Mouse (Mus musculus) testis, postnatal 14 days (tissue): ENCODE results near the gene Tmem262.

Experiments used
- DNase-seq: peaks from one replicate; pipeline ENCODE4 v3.0.0; 2021; ENCODE audit warnings: low spot score

The Tmem262 gene

DNA sequence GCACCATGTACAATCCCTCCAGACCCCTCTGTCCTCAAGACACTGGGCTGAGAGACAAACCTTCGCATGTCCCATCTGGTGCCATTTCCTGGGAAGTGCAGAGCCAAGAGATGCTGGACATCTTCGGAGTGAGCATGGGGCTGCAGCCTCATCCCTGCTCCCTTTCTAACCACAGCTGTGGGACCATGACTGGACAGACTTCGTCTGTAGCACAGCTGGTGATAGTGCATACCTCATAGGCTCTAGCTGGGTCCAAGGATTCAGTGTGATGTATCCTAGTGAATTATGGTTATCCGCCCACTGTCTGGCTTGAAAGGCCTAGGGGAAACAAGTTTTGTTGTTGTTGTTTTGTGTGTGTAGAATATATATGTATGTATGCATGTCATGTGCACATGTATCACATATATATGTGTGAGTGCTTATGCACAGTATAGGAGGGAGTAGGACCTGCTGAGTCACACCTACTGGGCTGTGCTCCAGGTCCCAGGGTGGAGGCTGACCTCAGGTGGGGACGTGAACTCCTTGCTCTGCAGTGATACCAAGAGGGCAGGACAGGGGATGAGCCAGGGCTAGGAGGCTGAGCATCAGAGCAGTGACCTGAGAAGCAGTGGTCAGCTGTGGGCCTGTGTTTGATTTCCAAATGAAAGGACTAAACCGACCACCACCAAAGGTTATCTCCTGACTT, 22.5 kb downstream of the Tmem262 start:
- no peak for DNase-seq

DNA sequence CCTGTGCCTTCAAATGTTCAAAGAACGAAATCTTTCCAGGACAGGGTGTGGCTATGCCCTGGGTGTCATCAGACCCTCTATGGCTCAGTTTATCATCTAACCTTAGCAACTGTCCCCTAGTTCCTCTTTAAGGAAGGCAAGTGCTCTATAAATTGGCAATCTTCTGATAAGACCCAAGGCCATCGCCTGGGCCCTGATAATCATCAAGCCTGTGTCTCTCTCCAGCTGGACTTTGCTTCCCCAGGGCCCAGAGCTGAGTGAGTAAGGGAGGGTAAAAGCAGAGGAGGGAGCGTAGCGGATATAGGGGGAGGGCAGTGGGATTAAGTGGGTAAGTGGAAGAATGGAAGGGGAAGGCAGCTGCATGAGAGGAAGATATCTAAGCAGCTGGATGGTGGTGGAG, 24.6 kb downstream of the Tmem262 start:
- no peak for DNase-seq

DNA sequence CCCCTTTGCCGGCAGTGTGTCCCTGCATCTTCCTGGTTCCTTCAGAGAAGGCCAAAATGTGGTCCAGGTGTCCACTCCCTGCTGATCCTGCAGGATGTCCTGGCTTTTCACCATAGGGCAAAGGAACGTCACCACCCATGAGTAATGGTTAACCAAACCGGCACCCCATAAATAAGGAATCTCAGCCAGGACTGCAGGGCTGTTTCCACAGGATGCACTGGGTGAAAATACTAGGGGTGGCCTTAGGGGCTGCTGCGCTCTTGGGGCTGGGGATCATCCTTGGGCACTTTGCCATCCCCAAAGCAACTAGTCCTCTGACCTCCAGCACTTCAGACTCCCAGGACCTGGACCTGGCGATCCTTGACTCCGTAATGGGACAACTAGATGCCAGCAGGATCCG, 25.8 kb downstream of the Tmem262 start, which contains the start of gene Naaladl1:
Naaladl1 (plus strand) TSS at position 197 of the 400 bp plus-strand sequence.
- no peak for DNase-seq

DNA sequence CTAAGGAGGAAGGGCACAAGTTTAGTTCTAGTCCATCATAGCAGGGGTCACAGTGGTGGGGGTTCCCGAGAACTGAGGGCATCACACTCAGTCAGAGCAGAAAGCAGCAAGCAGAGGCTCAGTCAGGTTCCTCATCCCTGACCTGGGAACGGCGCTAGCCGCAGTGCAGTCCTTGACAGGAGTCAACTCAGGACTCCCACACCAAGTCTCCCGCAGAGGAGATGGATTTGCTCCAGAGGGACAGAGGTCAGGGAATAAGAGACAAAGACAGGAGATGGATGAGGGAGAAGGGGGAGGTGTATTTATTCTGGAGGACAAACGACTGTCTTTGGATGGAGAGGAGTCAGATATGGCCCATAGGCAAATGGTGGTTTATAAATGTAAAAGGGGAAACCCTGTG, 33.3 kb downstream of the Tmem262 start:
- DNase-seq = no peak

DNA sequence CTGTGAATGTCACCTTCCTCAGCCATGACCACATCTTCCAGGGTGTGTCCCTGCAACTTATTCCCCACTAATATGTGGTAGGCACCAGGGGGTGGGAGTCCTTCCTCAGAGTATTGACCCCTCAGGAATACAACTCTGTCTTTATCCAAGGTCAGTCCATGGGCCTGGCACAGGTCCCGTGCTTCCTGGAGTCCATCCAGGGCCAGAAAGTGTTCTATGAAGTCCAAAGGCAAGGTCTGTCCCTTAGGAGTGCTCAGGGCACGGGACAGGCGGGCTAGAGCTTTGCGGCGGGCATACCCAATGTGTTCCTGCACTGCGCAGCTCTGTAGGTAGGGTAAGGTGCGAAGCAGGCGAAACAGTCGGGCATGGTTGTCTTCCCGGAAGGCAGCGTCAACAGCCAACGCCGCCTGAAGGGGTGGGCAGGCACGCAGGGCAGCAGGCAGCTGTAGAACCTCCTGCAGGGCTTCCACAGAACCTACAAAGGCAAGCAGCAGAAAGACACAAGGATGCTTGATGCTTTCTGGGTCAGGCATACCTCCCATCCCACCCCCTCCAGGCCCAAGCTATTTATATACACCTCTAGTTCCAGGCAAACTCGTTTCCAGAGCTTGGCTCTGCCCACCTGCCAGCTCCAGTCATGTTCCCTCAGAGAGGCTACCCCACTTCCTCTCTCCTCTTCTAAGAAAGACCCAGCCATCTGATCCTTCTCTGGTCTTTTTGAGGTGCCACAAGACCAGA, 36.4 kb downstream of the Tmem262 start:
- DNase-seq = no peak

DNA sequence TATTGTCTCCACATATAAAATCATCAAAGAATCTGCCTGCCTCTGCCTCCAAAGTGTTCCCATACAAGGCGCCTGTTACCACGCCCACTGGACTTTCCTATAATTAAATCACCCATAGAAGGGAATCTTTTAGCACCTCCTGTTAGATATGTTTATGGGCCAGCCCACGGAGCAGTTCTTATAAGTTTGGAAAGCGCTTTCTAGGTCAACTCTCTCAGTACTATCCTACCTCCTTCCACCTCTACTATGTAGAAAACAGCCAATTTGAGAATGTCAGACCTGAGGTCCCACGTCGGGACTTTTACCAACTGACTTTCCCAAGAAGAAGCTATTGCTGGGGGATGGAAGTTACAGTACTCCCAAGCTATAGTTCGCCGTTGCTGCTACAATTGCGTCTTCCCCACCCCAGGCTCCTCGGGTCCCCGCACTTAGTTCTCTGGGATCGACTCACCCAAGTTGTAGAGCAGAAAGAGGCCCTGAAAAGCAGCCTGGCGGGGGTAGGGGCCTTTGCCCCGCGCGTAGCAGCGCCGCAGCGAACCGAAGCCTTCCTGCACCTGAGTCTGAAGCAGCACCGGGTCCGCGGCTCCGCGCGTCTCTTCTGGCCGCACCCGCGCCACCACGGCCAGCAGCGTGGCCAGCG, 37.6 kb downstream of the Tmem262 start:
- no peak for DNase-seq

DNA sequence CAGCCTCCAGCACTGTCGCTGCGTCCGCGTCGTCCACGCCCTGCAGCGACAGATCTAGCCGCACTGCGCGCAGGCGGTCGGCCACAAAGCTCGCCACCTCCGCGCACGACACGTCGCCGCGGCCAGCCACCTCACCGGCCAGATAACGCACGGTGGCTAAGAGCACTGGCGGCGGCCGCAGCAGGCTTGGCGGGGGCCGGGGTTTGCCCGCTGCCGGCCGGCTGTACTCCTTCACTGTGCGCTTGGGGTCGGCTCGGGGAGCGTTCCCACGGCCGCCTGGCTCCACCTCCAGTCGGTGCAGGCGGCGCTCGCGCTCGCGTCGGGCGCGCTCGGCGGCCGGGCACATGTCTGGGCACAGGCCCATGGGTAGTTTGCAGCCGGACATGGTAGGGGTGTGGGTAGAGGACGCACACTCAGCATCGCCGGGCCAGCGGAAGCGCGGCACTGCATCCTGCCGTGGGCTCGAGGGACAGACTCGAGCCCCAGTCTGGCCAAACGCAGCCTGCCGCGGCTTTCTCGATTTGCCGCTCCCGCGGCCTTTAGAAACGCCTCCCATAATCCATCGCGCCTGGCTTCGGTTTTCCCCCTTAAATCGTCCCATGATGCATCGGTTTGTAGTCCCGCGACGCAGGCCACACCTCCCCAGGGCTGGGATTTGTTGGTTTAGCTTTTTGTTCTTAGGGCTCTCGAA, 38.3 kb downstream of the Tmem262 start, which contains the start of gene Sac3d1:
Sac3d1 (minus strand) TSS at position 665 of the 691 bp plus-strand sequence.
- DNase-seq = peak; percentile 89

DNA sequence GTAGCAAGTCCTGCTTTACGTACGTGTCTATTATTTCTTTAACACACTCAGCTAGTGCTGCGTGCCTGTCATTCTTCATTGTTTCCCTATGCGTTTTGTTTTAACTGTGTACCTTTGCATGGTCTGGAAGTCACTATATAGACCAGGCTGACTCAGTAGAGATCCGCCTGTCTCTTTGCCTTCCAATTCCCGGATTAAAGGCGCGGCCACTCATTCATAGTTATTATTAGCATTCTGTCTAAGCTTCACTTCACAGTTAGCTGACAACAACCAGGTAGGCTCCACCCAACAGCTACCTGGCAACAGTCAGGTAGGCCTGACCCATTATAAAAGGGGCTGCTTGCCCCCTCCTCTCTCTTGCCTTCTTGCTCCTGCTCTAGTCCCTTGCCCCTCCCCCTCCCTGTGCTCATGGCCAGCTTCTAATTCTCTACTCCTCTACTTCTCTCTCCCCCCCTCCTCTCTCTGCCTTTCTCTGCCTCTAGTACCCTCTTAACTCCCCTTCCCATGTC, 38.9 kb downstream of the Tmem262 start:
- no peak for DNase-seq

DNA sequence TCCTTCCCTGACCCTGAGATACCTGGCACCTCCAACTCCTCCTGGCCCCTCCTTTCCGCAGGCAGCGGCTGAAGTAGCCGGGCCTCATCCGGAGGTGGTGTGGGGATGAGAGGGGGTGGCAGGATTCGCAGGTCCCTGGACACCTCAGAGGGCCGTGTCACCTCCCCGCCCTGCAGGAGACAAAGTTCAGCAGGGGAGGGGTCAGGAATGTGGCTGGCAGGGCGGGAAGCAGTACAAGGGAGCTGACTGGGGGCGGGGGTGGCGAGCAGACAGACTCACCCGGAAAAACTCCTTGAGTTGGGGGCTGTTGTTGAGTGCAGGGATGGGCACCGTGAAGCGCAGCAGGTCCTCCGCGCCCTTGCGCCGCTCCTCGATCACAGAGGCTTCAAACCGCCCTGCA, 41.9 kb downstream of the Tmem262 start:
- no peak for DNase-seq

DNA sequence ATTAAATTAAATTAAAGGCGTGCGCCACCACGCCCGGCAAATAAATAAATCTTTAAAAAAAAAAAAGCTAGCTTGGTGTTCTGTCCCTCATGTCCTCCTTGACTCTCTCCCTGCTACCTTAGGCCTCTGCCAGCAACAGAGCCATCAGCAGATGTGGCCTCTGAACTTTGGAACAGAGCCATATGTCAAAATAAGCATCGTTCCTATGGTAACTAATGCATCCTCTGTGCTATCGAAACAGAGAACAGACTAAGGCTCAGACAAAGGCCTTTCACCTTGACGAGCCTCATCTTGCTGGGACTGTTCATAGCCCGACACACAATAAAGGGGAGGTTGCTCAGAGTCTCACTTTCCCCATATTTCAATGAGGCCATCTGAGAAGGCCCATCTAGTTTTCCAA, 43.5 kb downstream of the Tmem262 start:
- DNase-seq = no peak

DNA sequence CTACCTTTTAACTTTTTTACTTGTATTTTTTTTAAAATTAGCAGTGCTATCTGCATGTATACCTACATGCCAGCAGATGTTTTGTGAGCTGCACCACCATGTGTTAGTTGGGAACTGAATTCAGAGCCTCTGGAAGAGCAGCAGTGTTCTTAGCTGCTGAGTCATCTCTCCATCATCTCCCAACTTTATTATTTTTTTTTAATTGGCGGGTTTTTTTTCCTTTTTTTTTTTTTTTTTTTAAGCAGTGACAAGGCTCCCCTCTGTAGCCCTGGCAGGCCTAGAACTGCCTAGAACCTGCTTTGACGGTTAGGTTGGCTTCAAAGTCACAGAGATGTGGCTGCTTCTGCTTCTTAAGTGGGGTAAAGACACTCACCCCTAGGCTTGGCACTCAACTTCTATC, 45.1 kb downstream of the Tmem262 start:
- DNase-seq = no peak

DNA sequence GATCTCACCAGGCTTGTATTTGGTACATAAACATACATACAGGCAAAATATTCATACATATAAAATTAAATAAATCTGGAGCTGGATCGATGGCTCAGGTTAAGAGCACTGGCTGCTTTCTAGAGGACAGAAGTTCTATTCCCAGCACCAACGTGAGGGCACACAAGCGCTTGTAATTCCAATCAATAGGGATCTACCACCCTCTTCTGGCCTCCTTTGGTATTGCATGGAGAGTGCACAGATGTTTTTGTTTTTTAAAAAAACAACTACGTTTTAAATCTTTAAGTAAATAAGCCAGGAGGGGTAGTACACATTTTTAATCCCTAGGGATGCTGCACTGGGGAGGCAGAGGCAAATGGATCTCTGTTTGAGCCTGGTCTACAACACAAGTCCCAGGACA, 46.5 kb downstream of the Tmem262 start:
- DNase-seq = no peak

DNA sequence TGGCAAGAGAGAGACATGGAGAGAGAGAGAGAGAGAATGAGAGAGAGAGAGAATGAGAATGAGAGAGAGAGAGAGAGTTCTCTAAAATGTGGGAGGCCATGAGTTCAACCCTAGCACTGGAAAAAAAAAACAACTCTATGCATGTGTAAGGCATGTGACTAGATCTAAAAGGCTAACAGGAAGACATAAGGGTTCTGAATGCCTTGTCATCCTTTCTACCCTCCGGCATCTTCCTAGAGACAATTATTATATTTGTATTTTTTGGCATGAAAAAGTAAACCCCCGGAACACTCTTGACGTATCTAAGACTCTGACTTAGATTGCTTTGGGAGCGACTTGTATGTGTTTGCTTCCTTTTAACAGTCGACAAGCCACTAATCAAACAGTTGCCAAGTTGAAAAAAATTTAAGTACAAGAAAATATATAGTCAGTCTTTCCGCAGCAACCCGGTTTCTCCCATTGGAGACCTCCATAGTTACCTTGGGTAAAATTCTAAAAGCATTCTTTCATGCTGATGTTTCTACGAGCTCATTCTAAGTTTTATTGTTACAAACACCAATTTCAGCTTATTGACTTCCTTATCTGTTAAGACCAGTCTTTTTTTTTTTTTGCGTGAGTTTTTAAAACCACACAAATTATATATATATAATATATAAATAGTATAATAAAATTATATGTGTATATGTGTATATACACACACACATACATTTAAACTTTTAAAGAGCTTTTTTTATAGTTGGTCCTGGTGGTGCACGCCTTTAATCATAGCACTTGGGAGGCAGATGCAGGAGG, 47.2 kb downstream of the Tmem262 start:
- DNase-seq = no peak

DNA sequence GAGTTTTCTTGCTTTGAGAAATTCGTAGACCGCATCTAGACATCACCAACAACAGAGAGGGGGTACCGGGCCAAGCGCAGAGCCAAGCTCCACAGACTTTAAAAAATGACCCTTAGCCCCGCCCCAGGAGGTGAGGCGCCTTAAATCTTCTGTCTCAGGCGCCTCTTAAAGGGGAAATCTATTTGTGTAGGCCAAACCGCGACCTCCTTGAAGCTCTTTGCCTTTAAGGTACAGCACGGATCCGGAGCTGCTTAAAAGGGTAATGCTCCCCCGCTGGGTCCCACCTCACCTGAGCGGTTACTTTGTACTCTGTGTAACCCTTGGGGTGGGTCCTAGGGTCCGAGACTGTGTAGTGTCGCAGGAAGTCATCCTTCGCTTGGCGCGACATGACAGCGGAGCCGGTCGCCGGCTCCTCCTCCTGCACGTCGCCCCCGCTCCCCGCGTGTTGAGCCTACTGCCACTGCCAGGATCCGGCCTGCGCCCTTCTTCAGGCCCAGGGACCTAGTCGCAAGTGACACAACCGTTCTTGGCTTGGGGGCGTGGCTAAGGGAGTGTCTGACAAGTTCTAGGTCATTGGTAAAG, 48.0 kb downstream of the Tmem262 start, which contains the start of gene Snx15:
Snx15 (minus strand) TSS at position 545 of the 582 bp plus-strand sequence.
- DNase-seq = peak; percentile 94
